Mouse (Mus musculus) kidney, postnatal 14 days (tissue): ENCODE measurements at regions not wholly inside any gene's neighbourhood (a gene's known extent, or its start where the extent isn't known, plus 50 kb on each side); places are given as distances from the start of the nearest gene placed in this dataset.
"Not testable (repeated sequence)": the region's sequence is repeated elsewhere in the genome, so short reads cannot be mapped to it uniquely, and the experiment has no call there.

ENCODE experiments used
- DNase-seq: peaks from one replicate; pipeline ENCODE4 v3.0.0; 2022; ENCODE audit warnings: mixed read lengths

DNA sequence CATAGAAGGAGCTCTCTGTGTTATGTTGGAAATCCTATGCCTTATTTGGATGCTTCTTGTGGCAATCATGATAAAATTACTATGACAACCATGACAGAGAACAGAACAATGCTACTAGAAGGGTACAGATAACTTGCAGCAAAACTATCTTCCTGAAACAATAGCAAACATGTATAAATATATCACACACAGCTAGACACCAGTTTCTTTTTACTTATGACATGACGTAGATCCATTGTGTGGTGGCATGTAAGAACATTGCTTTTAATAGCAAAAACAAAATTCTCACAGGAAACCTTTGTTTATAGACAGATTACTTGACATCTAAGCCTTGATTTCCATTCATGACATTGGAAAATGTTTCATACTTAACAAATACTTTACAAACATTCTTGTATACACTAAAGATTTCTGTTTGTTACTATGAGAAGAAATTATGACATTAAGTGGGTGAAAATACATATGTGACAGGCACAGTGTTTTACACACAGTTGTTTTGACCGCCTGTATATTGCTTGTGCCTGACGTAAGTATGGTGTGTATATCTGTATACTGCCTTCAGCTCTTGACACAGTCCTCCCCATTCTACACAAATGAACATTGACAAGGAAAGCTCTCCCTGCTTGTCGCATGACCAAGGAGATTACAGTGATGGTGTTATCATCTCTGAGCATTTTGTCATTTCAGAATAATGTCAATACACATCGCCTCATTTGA is 113.6 kb upstream of the Emcn start:
- no peak for DNase-seq

DNA sequence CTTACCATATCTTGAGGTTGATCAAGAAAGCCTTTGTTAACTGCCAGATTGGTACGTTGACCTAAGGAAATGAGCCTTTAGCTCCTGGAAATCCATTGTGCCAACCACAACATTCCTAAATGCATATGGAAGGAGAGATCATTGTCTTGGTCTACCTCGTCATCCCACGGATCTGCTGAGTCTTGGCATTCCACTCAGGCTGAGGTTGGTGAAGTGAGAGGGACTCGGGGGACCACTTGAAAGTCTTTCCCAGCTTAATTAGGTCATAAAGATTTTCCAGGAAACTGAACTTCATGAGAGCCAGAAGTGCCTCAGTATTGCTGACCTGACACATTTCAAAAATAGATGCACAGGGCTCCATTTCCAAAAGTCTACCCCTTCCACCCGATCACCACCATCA is 112.5 kb upstream of the Emcn start:
- no peak for DNase-seq

DNA sequence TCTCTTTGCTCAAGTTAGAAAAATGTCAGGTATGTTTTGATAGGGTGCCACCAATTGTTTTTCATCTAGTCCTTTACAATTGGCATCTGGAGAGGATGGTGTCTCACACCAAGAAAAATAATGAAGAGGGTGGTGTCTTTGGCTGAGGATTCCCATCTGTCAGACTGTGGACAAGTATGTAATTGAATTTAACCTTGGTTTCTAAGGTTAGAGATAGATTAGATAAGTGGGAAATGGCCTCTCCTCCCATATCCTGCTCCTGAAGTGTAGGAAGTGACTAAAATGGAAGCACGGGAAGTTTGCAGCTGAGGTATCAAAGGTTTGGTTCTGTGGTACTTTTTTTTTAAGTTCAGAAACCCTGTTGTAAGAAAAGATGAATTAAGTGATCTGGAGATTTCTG is 98.0 kb upstream of the Emcn start:
- peak; percentile 30 for DNase-seq

DNA sequence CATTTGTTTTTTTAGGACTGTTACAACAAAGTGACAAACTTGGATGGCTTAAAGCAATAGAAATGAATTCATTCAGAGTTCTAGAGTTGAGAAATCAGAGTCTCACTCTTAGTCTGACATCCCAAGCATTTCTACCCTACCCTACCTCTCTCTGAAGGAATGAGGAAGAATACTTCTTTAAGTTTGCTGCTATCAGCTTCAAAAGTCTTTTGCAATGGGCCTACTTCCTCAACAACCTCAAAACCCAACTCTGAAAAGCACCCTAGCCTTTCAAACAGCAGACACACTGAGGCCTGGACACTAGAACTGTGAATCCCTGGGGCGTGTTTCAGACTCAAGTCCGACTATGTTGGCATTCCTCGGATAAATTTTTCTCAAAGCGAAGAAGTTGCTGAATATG is 77.0 kb upstream of the Emcn start:
- DNase-seq, result no peak

- no peak for DNase-seq
Observed at GRCm38 (mm10) chr3:137267752-137268151, 73.1 kb upstream of the Emcn start.

DNA sequence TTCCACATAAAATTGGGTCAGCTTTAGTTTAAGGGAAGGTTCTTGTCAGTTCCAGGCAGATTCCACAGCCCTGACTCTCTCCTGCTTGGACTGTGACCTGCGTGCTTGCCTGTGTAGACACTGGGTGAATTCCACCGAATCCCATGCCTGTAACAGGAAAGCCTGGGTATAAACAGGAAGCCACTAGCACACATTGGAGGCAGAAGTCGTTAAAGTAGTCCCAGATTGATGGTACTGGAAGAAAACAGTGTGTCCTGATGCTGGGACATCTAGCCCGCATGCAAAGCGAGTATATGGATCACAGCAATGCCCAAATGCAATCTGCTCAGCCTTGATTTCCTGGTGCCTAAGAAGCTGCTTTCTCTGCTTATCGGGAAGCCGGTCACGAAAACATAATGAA is 65.4 kb upstream of the Emcn start:
- DNase-seq, result peak; percentile 34

GRCm38 (mm10) chr3:137279284-137279683 is 61.6 kb upstream of the Emcn start:
- DNase-seq, result no peak

DNA sequence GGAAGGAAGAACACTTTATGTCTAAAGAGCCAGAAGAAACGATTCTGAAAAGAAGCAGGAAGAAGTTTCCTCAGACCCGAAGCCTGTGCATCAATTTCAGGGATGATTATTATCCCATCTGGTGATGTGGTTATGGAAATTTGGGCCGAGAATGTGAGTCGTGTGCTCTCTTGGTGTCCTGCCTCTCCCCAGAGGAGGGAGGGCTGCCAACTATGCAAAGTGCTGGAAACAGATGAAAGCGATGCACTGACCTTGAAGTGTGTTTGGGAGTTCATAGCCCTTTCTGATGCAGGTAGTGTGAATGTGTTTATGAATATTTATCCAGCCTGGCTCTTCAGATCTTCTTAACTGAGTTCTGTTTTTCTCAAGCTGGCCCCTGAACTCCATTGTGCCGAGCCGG is 59.8 kb upstream of the Emcn start:
- peak; percentile 17 for DNase-seq

GRCm38 (mm10) chr3:137287558-137287957 is 53.3 kb upstream of the Emcn start:
- DNase-seq, result not testable (repeated sequence)

DNA sequence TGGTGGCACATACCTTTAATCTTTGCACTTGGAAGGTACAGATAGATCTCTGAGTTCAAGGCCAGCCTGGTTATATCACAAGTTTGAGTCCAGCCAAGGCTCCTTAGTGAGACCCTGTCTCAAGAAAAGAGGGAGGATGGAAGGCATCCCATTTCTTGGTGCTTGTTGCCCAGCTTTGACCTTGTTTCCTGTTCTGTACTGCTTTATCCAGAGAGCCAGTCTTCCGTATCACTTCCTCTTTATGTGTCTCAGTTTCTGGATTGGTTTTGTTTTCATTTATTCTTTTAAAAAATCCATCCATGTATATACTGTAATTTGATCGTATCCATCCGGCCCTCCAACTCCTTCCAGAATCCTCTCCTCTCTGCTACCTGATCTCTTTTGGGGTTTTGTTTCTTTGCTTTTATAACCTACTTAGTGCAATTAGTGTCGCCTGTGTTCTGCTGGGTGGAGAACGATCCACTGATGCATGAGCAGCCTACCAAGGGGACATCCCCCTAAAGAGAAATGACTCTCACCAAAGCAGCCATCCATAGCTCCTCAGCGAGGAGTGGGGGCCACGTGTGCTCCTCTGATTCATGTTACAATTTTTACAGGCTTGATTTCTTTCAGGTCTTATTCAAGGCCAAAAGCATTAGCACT is 52.4 kb upstream of the Emcn start:
- DNase-seq, result no peak

- no peak for DNase-seq
Observed at GRCm38 (mm10) chr3:137288943-137289682, 51.8 kb upstream of the Emcn start.

DNA sequence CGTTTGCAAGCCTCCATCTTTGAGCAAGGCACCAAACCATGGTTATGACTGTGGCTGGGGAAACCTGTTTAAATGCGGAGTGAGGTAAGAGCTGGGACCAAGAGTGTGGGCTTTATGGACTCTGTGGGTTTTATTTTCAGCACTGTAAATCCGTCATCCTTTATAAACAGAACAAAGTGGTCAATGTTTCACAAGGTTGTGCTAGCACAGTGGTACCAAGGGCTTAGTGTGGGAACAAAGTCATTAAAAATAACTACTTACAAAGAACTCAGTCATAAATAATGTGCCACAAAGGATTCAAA is 51.2 kb upstream of the Emcn start:
- no peak for DNase-seq
